Mouse (Mus musculus): ENCODE measurements around the gene Kcnj6. TPM values are rescaled to one million over a fixed set of nuclear protein-coding genes. Genes with fewer than 3 reads are reported as not detected.

Kcnj6 gene
- not detected in 2 replicates for total RNA-seq (2017)

GRCm38 (mm10) chr16:94997340-94997849, at the start of gene Kcnj6:
TSS of gene Kcnj6 (minus strand) at chr16:94997701.
- no peak for ATAC-seq (replicated peaks; ENCODE audit: low read depth, poor library complexity, severe bottlenecking)

GRCm38 (mm10) chr16:95009937-95010336, 12.4 kb upstream of the Kcnj6 start:
- peak; percentile 96 for ATAC-seq (replicated peaks; ENCODE audit: low read depth, poor library complexity, severe bottlenecking)

GRCm38 (mm10) chr16:95004599-95004998, 7.1 kb upstream of the Kcnj6 start:
- ATAC-seq (replicated peaks; ENCODE audit: low read depth, poor library complexity, severe bottlenecking) = no peak; the same call in 1 of the 2 replicates

GRCm38 (mm10) chr16:94999551-94999950, 2.0 kb upstream of the Kcnj6 start:
- ATAC-seq (replicated peaks; ENCODE audit: low read depth, poor library complexity, severe bottlenecking) = no peak

- ATAC-seq (replicated peaks; ENCODE audit: low read depth, poor library complexity, severe bottlenecking) = no peak
These were observed 1.5 kb upstream of the Kcnj6 start for GRCm38 (mm10) chr16:94999019-94999418.

GRCm38 (mm10) chr16:94996791-94997281, 665 bp downstream of the Kcnj6 start:
- ATAC-seq (replicated peaks; ENCODE audit: low read depth, poor library complexity, severe bottlenecking) = no peak

- ATAC-seq (replicated peaks; ENCODE audit: low read depth, poor library complexity, severe bottlenecking) = peak; percentile 52; the same call in 1 of the 2 replicates
These were observed 1.9 kb downstream of the Kcnj6 start for GRCm38 (mm10) chr16:94995542-94996131.

GRCm38 (mm10) chr16:94994924-94995323, 2.6 kb downstream of the Kcnj6 start:
- no peak for ATAC-seq (replicated peaks; ENCODE audit: low read depth, poor library complexity, severe bottlenecking)

GRCm38 (mm10) chr16:94994148-94994547, 3.4 kb downstream of the Kcnj6 start:
- no peak for ATAC-seq (replicated peaks; ENCODE audit: low read depth, poor library complexity, severe bottlenecking)

GRCm38 (mm10) chr16:94990114-94990513, 7.4 kb downstream of the Kcnj6 start:
- ATAC-seq (replicated peaks; ENCODE audit: low read depth, poor library complexity, severe bottlenecking) = no peak

- ATAC-seq (replicated peaks; ENCODE audit: low read depth, poor library complexity, severe bottlenecking) = no peak
These were observed 10.8 kb downstream of the Kcnj6 start for GRCm38 (mm10) chr16:94986731-94987130.

- no peak for ATAC-seq (replicated peaks; ENCODE audit: low read depth, poor library complexity, severe bottlenecking)
These were observed 13.2 kb downstream of the Kcnj6 start for GRCm38 (mm10) chr16:94984263-94984662.

- ATAC-seq (replicated peaks; ENCODE audit: low read depth, poor library complexity, severe bottlenecking) = no peak
These were observed 17.1 kb downstream of the Kcnj6 start for GRCm38 (mm10) chr16:94980374-94980773.

- ATAC-seq (replicated peaks; ENCODE audit: low read depth, poor library complexity, severe bottlenecking) = no peak
These were observed 18.0 kb downstream of the Kcnj6 start for GRCm38 (mm10) chr16:94979499-94979898.

- peak; percentile 69; the same call in 1 of the 2 replicates for ATAC-seq (replicated peaks; ENCODE audit: low read depth, poor library complexity, severe bottlenecking)
These were observed 25.2 kb downstream of the Kcnj6 start for GRCm38 (mm10) chr16:94972080-94972855.

- peak; percentile 54 for ATAC-seq (replicated peaks; ENCODE audit: low read depth, poor library complexity, severe bottlenecking)
These were observed 28.6 kb downstream of the Kcnj6 start for GRCm38 (mm10) chr16:94968941-94969340.

GRCm38 (mm10) chr16:94968472-94968871, 29.0 kb downstream of the Kcnj6 start:
- ATAC-seq (replicated peaks; ENCODE audit: low read depth, poor library complexity, severe bottlenecking) = no peak

GRCm38 (mm10) chr16:94957156-94957828, 40.2 kb downstream of the Kcnj6 start:
- no peak for ATAC-seq (replicated peaks; ENCODE audit: low read depth, poor library complexity, severe bottlenecking)

- ATAC-seq (replicated peaks; ENCODE audit: low read depth, poor library complexity, severe bottlenecking) = no peak
These were observed 41.1 kb downstream of the Kcnj6 start for GRCm38 (mm10) chr16:94956410-94956809.

GRCm38 (mm10) chr16:94953294-94953693, 44.2 kb downstream of the Kcnj6 start:
- no peak for ATAC-seq (replicated peaks; ENCODE audit: low read depth, poor library complexity, severe bottlenecking)

- no peak for ATAC-seq (replicated peaks; ENCODE audit: low read depth, poor library complexity, severe bottlenecking)
These were observed 48.3 kb downstream of the Kcnj6 start for GRCm38 (mm10) chr16:94949172-94949571.
